Mouse (Mus musculus) limb, embryonic 15.5 days (tissue): Measurements from ENCODE around the gene Kank3. TPM values are rescaled to one million over a fixed set of nuclear protein-coding genes. Genes with fewer than 3 reads are reported as not detected.
"Not testable (repeated sequence)": the region's sequence is repeated elsewhere in the genome, so short reads cannot be mapped to it uniquely, and the experiment has no call there.

Experiments used
- ATAC-seq: fragments of 200-750 bp; cut with Nextera tagmentation; 2 replicates; pipeline ENCODE4 v1.8.0; 2017; ENCODE audit warnings: low read depth, moderate TSS enrichment; ENCODE audit not compliant: insufficient number of reproducible peaks, low FRiP score, low TSS enrichment
- H3K27ac ChIP-seq: fragments of 300-500 bp; sonication (generic); 2 replicates; pipeline ENCODE4 v1.5.1; 2015; ENCODE audit warnings: moderate library complexity, mild to moderate bottlenecking, inconsistent platforms
- H3K27me3 ChIP-seq: fragments of 300-500 bp; sonication (generic); 2 replicates; pipeline ENCODE4 v1.6.1; 2015; ENCODE audit warnings: inconsistent platforms
- H3K36me3 ChIP-seq: fragments of 300-500 bp; sonication (generic); 2 replicates; pipeline ENCODE4 v1.6.1; 2015; ENCODE audit warnings: inconsistent platforms
- H3K4me1 ChIP-seq: fragments of 300-500 bp; sonication (generic); 2 replicates; pipeline ENCODE4 v1.6.1; 2015; ENCODE audit warnings: inconsistent platforms
- H3K4me2 ChIP-seq: fragments of 300-500 bp; sonication (generic); 2 replicates; pipeline ENCODE4 v1.6.1; 2015; ENCODE audit warnings: mild to moderate bottlenecking, inconsistent platforms
- H3K4me3 ChIP-seq: fragments of 300-500 bp; sonication (generic); 2 replicates; pipeline ENCODE4 v1.5.1; 2015; ENCODE audit warnings: mild to moderate bottlenecking, inconsistent platforms
- H3K9ac ChIP-seq: fragments of 300-500 bp; sonication (generic); 2 replicates; pipeline ENCODE4 v1.6.1; 2015; ENCODE audit warnings: inconsistent platforms
- H3K9me3 ChIP-seq: fragments of 300-500 bp; sonication (generic); 2 replicates; pipeline ENCODE4 v1.6.1; 2016; ENCODE audit warnings: inconsistent platforms
- whole genome bisulfite sequencing: fragments of 180-500 bp; shearing (Covaris S2); methylation state at CpG from one replicate; pipeline ENCODE4 v1.1.7; 2015; 5-methylcytosine and 5-hydroxymethylcytosine counted together
- polyA plus RNA-seq: library from polyadenylated mRNA; unstranded; fragments of >200 nt; fragmentation: Nextera tagmentation; extraction: Ambion mirVana; gene quantifications from 2 replicates; pipeline ENCODE4 v1.2.1, GENCODE M21; 2015

Gene Kank3
- polyA plus RNA-seq, 1 experiment from 2014 or later: 29.4 TPM

DNA sequence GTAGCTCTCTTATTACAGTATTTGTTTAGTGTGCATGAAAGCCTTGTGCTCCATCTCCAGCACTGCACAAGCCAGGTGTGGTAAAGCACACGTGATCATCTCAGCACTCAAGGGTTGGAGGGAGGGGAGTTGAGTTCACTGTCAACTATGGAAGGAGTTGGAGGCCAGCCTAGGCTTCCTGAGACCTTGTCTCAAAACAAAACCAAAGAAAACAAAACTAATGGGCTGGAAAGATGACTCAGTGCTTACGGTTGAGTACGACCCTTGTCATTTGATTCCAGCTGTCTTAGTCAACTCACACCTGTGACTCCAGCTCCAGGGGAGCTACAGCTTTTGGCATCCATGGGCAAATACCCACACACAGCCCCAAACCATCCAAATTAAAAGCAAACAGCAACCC is 2.2 kb downstream of the Kank3 start:
- 59% methylated on average over 3 of the region's 3 CpGs for WGBS

GRCm38 (mm10) chr17:33812990-33813389 is 2.7 kb downstream of the Kank3 start:
- Histone ChIP-seq H3K4me2 (no peak overlapping the region), H3K27ac (no peak overlapping the region), H3K4me1 (peaks cover 21% of the 10 kb centered on the region), H3K27me3 (peaks cover 5% of the 10 kb centered on the region; the same call in 1 of the 2 replicates), H3K36me3 (no peaks in the 10 kb centered on the region), H3K9me3 (no peaks in the 10 kb centered on the region), H3K4me3 (no peak overlapping the region), H3K9ac (no peak overlapping the region)
- no peak for ATAC-seq
- WGBS: 64% methylated on average over 4 of the region's 4 CpGs

More for the DNA sequence above, 2.2 kb downstream of the Kank3 start:
- Histone ChIP-seq H3K27ac (no peak overlapping the region), H3K9me3 (no peaks in the 10 kb centered on the region), H3K4me1 (peaks cover 17% of the 10 kb centered on the region), H3K27me3 (peaks cover 5% of the 10 kb centered on the region; the same call in 1 of the 2 replicates), H3K4me3 (no peak overlapping the region), H3K36me3 (no peaks in the 10 kb centered on the region), H3K4me2 (no peak overlapping the region), H3K9ac (no peak overlapping the region)
- ATAC-seq: no peak

DNA sequence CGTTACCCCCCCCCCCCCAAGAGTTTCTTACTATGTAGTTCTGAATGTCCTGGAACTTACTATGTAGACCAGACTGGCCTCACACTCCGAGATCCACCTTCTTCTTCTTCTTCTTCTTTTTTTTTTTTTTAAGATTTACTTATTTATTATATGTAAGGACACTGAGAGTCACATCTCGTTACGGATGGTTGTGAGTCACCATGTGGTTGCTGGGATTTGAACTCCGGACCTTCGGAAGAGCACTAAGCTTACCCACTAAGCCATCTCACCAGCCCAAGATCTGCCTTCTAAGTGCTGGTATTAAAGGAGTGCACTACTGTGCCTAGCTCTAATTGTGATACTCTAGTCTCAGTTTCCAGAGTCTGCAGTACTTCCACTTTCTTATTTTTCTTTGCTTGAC is 5.1 kb downstream of the Kank3 start:
- Histone ChIP-seq H3K4me1 (peaks cover 26% of the 10 kb centered on the region), H3K9ac (no peak overlapping the region), H3K4me3 (no peak overlapping the region), H3K27me3 (peaks cover 5% of the 10 kb centered on the region; the same call in 1 of the 2 replicates), H3K27ac (no peak overlapping the region), H3K4me2 (no peak overlapping the region), H3K36me3 (peaks cover 17% of the 10 kb centered on the region), H3K9me3 (no peaks in the 10 kb centered on the region)
- 92% methylated on average over 6 of the region's 6 CpGs for WGBS
- no peak for ATAC-seq

- 51% methylated on average over 5 of the region's 5 CpGs for WGBS
- Histone ChIP-seq H3K4me2 (peak overlapping the region; percentile 94), H3K27me3 (no peaks in the 10 kb centered on the region), H3K4me3 (peak overlapping the region; percentile 66), H3K9me3 (no peaks in the 10 kb centered on the region), H3K36me3 (peaks cover 29% of the 10 kb centered on the region), H3K4me1 (peaks cover 17% of the 10 kb centered on the region), H3K9ac (peak overlapping the region; percentile 61; the same call in 1 of the 2 replicates), H3K27ac (peak overlapping the region; percentile 95)
- ATAC-seq: no peak
Observed at GRCm38 (mm10) chr17:33816612-33817011, 6.3 kb downstream of the Kank3 start.

- H3K27me3 ChIP-seq: no peaks in the 10 kb centered on the region
- peak overlapping the region; percentile 66 for H3K4me3 ChIP-seq
- H3K27ac ChIP-seq: peak overlapping the region; percentile 95
- WGBS: under 1% methylated on average over 89 of the region's 89 CpGs
- H3K9me3 ChIP-seq: no peaks in the 10 kb centered on the region
- peaks cover 25% of the 10 kb centered on the region for H3K4me1 ChIP-seq
- peak overlapping the region; percentile 61 for H3K9ac ChIP-seq
- peak; percentile 95 for ATAC-seq
- H3K36me3 ChIP-seq: peaks cover 37% of the 10 kb centered on the region
- H3K4me2 ChIP-seq: peak overlapping the region; percentile 94
Observed at GRCm38 (mm10) chr17:33817184-33817968, 7.1 kb downstream of the Kank3 start.

- peak; percentile 20 for ATAC-seq
- WGBS: 15% methylated on average over 33 of the region's 33 CpGs
- H3K9ac ChIP-seq: peak overlapping the region; percentile 61
- H3K4me2 ChIP-seq: peak overlapping the region; percentile 94
- H3K9me3 ChIP-seq: no peaks in the 10 kb centered on the region
- peak overlapping the region; percentile 66 for H3K4me3 ChIP-seq
- H3K36me3 ChIP-seq: peaks cover 44% of the 10 kb centered on the region
- H3K27me3 ChIP-seq: no peaks in the 10 kb centered on the region
- H3K4me1 ChIP-seq: peaks cover 32% of the 10 kb centered on the region
- peak overlapping the region; percentile 95 for H3K27ac ChIP-seq
Observed at GRCm38 (mm10) chr17:33817969-33818643, 7.8 kb downstream of the Kank3 start.

GRCm38 (mm10) chr17:33822436-33822959 is 12.2 kb downstream of the Kank3 start:
- Histone ChIP-seq H3K9me3 (no peaks in the 10 kb centered on the region), H3K27me3 (no peaks in the 10 kb centered on the region), H3K4me2 (no peak overlapping the region), H3K4me1 (peaks cover 44% of the 10 kb centered on the region), H3K9ac (no peak overlapping the region), H3K36me3 (peaks cover 54% of the 10 kb centered on the region), H3K4me3 (peak overlapping the region; percentile 2; the same call in 1 of the 2 replicates), H3K27ac (no peak overlapping the region)
- WGBS: 76% methylated on average over 1 of the region's 1 CpGs
- ATAC-seq: no peak

DNA sequence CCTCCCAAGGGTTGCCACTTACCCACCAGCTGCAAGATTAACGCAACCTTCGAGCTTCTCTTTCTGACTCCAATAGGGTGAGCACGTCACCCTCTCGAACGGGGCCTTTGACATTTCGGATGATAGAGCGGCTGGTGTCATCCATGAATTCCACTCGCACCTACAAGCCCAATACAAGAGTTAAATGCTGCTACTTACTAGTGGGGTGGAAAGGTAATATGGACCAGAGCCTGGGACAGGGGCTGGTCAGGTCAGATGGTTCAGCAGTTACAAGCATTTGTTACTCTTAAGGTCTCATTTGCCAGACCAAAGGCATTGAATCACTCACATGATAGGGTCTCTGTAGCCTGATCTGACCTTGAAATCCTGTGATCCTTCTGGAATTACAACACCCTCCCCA is 12.9 kb downstream of the Kank3 start:
- peak overlapping the region; percentile 81 for H3K4me2 ChIP-seq
- H3K9ac ChIP-seq: peak overlapping the region; percentile 76
- H3K27me3 ChIP-seq, ATAC-seq, H3K9me3 ChIP-seq, H3K27ac ChIP-seq: not testable (repeated sequence)
- peak overlapping the region; percentile 77 for H3K4me3 ChIP-seq
- peaks cover 55% of the 10 kb centered on the region for H3K36me3 ChIP-seq
- WGBS: 77% methylated on average over 8 of the region's 8 CpGs
- peaks cover 38% of the 10 kb centered on the region for H3K4me1 ChIP-seq

DNA sequence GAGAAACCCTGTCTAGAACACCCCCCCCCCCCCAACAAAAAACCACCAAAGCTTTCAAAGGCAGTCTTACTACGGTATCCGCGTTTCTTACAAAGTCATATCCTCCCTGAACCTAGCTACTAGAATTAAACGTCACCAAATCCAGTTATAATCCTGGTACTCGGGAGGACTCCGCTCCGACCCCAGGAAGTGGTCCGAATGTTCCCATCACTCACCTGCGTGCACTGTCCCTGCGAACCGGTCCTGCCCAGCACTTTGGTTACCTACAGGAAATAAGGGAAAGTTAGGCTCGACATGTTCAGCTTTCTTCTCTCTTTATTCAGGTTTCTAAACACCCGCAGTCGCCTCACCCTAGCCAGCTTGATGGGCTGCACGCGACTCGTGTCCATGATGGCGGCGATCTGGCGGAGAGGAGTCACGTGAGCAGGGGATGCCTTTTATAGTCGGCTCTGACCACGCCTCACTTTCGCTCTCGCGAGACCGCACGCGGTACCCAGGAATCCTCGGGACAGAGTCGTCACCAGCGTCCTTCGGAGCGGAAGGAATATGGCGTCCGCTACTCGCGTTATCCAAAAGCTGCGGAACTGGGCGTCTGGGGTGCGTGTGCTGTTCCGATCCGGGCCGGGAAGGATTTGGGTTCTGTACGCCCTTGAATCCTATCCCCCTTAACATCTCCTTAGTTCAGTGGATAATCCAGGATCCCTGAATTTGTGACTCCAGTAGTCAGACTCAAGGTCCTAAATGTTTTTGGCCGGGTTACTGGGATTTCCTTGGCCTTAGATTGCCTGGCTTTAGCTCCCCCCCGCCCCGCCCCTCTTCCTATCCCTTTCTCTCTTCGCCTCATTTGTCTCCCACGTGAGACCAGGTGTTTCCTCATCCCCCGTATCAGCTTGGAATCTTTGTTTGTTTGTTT is 14.0 kb downstream of the Kank3 start, which contains the start of the genes Rps28 and Ndufa7:
TSS of gene Rps28 (minus strand) at position 479 of the 913 bp plus-strand sequence.
TSS of gene Ndufa7 (plus strand) at position 489 of the 913 bp plus-strand sequence.
- ATAC-seq: peak; percentile 90
- Histone ChIP-seq H3K4me3 (peak within 1 kb of the TSS; percentile 77), H3K27ac (peak within 1 kb of the TSS; percentile 91), H3K9me3 (no peaks in the 10 kb centered on the region), H3K36me3 (peaks cover 59% of the 10 kb centered on the region), H3K4me1 (peaks cover 39% of the 10 kb centered on the region), H3K9ac (peak within 1 kb of the TSS; percentile 76), H3K4me2 (peak within 1 kb of the TSS; percentile 81), H3K27me3 (no peaks in the 10 kb centered on the region)
- WGBS: 0% methylated on average over 51 of the region's 51 CpGs

DNA sequence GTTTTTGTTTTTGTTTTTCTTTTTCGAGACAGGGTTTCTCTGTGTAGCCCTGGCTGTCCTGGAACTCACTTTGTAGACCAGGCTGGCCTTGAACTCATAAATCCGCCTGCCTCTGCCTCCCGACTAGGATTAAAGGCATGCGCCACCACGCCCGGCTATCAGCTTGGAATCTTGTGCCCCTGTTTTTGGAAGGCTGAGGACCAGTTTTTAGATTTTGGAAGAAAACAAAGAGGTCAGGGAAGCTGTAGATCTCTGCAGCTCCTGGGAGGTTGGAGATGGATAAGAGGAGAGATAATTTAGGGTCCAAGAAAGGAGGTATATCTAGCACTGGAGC is 14.6 kb downstream of the Kank3 start:
- peaks cover 59% of the 10 kb centered on the region for H3K36me3 ChIP-seq
- peaks cover 39% of the 10 kb centered on the region for H3K4me1 ChIP-seq
- peak overlapping the region; percentile 91 for H3K27ac ChIP-seq
- not testable (repeated sequence) for ATAC-seq, H3K27me3 ChIP-seq, H3K9me3 ChIP-seq
- peak overlapping the region; percentile 77 for H3K4me3 ChIP-seq
- peak overlapping the region; percentile 56 for H3K9ac ChIP-seq
- WGBS: 6% methylated on average over 6 of the region's 6 CpGs
- peak overlapping the region; percentile 60 for H3K4me2 ChIP-seq

DNA sequence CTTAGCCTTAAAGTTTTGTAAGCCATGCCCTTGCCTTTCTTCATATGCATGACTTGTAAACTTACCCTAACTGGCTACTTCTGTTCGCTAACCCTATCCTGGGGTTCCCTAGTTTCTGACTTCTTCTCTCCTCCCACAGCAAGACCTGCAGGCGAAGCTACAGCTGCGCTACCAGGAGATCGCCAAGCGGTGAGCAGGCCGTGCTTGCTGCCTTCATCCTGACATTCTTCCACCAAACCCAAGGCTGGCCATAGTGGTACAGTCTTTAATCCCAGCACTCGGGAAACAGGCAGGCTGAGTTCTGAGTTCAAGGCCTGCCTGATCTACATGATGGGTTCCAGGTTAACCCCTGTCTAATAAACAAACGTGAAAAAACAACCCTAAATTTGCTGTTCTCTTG is 15.1 kb downstream of the Kank3 start:
- no peak overlapping the region for H3K27ac ChIP-seq
- H3K4me3 ChIP-seq: peak overlapping the region; percentile 77
- peaks cover 39% of the 10 kb centered on the region for H3K4me1 ChIP-seq
- no peaks in the 10 kb centered on the region for H3K9me3 ChIP-seq
- ATAC-seq: no peak
- H3K36me3 ChIP-seq: peaks cover 59% of the 10 kb centered on the region
- H3K9ac ChIP-seq: peak overlapping the region; percentile 56; the same call in 1 of the 2 replicates
- 80% methylated on average over 8 of the region's 8 CpGs for WGBS
- H3K4me2 ChIP-seq: peak overlapping the region; percentile 60
- no peaks in the 10 kb centered on the region for H3K27me3 ChIP-seq
